Mouse (Mus musculus) CD4-positive naive resting alpha-beta T cell, adult 76 days (primary cell): ENCODE measurements around the gene Olfr666. TPM values are rescaled to one million over a fixed set of nuclear protein-coding genes. Genes with fewer than 3 reads are reported as not detected.

Experiments used
- total RNA-seq: library from RNA; stranded (reverse); gene quantifications from one replicate; pipeline ENCODE4 v1.2.4, GENCODE M21; 2023

Gene Olfr666
- not detected for total RNA-seq

GRCm38 (mm10) chr7:104895852-104896251 lies at the start of gene Olfr666:
Olfr666 (minus strand) TSS chr7:104895952.

GRCm38 (mm10) chr7:104933940-104934339 lies 38.2 kb upstream of the Olfr666 start, which contains the start of gene Olfr669:
Olfr669 (plus strand) TSS chr7:104934240.

GRCm38 (mm10) chr7:104927957-104928356 lies 32.2 kb upstream of the Olfr666 start, which contains the start of gene Olfr668:
Olfr668 (minus strand) TSS chr7:104928057.

GRCm38 (mm10) chr7:104921382-104921781 lies 25.6 kb upstream of the Olfr666 start, which contains the start of gene Olfr667:
Olfr667 (minus strand) TSS chr7:104921482.

GRCm38 (mm10) chr7:104877731-104878130 lies 18.0 kb downstream of the Olfr666 start, which contains the start of gene Olfr665:
Olfr665 (plus strand) TSS chr7:104878031.

GRCm38 (mm10) chr7:104856709-104857108 lies 39.0 kb downstream of the Olfr666 start, which contains the start of gene Usp17la:
Usp17la (plus strand) TSS chr7:104857009.

GRCm38 (mm10) chr7:104842503-104842902 lies 53.2 kb downstream of the Olfr666 start, which contains the start of gene Usp17lb:
Usp17lb (minus strand) TSS chr7:104842603.

Other genes starting within 250 kb of the Olfr666 start
- gene Olfr658, start 248.6 kb downstream of the Olfr666 start, total RNA-seq, result 0.18 TPM
- gene Olfr659, start 229.2 kb downstream of the Olfr666 start, total RNA-seq, result not detected
- gene Olfr661, start 209.5 kb downstream of the Olfr666 start, total RNA-seq, result not detected
- gene Usp17le, start 118.5 kb downstream of the Olfr666 start, total RNA-seq, result not detected
- not detected for gene Usp17lb, start 53.3 kb downstream of the Olfr666 start, total RNA-seq
- not detected for gene Usp17la, start 38.9 kb downstream of the Olfr666 start, total RNA-seq
- not detected for gene Olfr665, start 17.9 kb downstream of the Olfr666 start, total RNA-seq
- not detected for gene Olfr667, start 25.5 kb upstream of the Olfr666 start, total RNA-seq
- gene Olfr668, start 32.1 kb upstream of the Olfr666 start, total RNA-seq, result not detected
- gene Olfr669, start 38.3 kb upstream of the Olfr666 start, total RNA-seq, result not detected
- not detected for gene Olfr670, start 66.7 kb upstream of the Olfr666 start, total RNA-seq
- gene Olfr671, start 83.2 kb upstream of the Olfr666 start, total RNA-seq, result not detected
- gene Olfr672, start 106.1 kb upstream of the Olfr666 start, total RNA-seq, result not detected
- not detected for gene Olfr675, start 132.5 kb upstream of the Olfr666 start, total RNA-seq
- gene Olfr676, start 136.7 kb upstream of the Olfr666 start, total RNA-seq, result not detected
- gene Olfr677, start 155.4 kb upstream of the Olfr666 start, total RNA-seq, result not detected
- gene Olfr678, start 168.5 kb upstream of the Olfr666 start, total RNA-seq, result not detected
- not detected for gene Olfr679, start 185.3 kb upstream of the Olfr666 start, total RNA-seq
- gene Olfr680-ps1, start 196.9 kb upstream of the Olfr666 start, total RNA-seq, result not detected
- gene Olfr681, start 220.9 kb upstream of the Olfr666 start, total RNA-seq, result not detected